Mouse (Mus musculus): ENCODE measurements around the gene Agap2. TPM values are rescaled to one million over a fixed set of nuclear protein-coding genes. Genes with fewer than 3 reads are reported as not detected.

Agap2 gene
- polyA plus RNA-seq, 1 experiment from 2014 or later, result 6.7 TPM

DNA sequence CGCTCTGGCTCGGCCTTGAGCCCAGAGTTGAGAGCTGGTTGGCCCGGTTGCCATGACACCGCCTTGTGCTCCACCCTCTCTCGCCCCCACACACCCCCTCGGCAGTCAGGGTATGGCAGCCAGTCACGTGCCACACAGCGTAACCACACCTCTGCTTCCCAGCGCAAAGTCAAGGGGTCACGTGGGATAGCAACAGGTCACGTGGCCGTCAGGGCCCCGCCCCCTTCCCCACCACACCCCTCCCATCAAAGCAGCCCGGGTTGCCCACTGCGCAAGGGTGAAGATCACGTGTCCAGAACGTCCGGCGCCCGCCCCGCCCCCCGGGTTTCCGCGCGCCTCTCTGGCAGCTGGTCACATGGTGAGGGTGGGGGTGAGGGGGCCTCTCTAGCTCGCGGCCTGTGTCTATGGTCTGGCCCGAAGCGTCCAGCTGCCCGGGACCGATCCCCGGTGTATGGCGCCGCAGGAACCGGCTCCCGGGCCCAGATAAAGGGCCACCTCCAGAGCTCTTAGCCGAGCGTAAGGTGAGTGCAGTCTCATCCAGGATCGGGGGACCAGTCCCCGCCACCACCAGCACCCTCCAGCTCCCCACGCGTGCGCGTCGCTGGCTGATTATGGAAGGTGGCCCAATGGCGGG lies 11.7 kb upstream of the Agap2 start, which contains the start of gene Cdk4:
Gene Cdk4 (plus strand): TSS at position 296 of the 634 bp plus-strand sequence.
- whole genome bisulfite sequencing, result under 1% methylated on average over 46 of the region's 46 CpGs
- H3K4me3 ChIP-seq (replicated peaks; ENCODE audit: low read length), result peak within 1 kb of the TSS; percentile 75
- H3K36me3 ChIP-seq (replicated peaks; ENCODE audit: control insufficient read depth, insufficient read depth), result peaks cover 38% of the 10 kb centered on the region
- peak within 1 kb of the TSS; percentile 91 for H3K27ac ChIP-seq
- no peaks in the 10 kb centered on the region for H3K27me3 ChIP-seq (ENCODE audit: control insufficient read depth, insufficient read depth, low read length)
- H3K9me3 ChIP-seq (ENCODE audit: control insufficient read depth, low read length), result no peaks in the 10 kb centered on the region
- H3K9ac ChIP-seq, result peak within 1 kb of the TSS; percentile 93
- peak within 1 kb of the TSS; percentile 80 for H3K4me2 ChIP-seq (replicated peaks)
- ATAC-seq (ENCODE audit: low FRiP score) (peak; percentile 90), DNase-seq (ENCODE audit: low spot score) (peak; percentile 97)
- peaks cover 31% of the 10 kb centered on the region for H3K4me1 ChIP-seq (replicated peaks; ENCODE audit: control insufficient read depth, insufficient read depth, low read length)

DNA sequence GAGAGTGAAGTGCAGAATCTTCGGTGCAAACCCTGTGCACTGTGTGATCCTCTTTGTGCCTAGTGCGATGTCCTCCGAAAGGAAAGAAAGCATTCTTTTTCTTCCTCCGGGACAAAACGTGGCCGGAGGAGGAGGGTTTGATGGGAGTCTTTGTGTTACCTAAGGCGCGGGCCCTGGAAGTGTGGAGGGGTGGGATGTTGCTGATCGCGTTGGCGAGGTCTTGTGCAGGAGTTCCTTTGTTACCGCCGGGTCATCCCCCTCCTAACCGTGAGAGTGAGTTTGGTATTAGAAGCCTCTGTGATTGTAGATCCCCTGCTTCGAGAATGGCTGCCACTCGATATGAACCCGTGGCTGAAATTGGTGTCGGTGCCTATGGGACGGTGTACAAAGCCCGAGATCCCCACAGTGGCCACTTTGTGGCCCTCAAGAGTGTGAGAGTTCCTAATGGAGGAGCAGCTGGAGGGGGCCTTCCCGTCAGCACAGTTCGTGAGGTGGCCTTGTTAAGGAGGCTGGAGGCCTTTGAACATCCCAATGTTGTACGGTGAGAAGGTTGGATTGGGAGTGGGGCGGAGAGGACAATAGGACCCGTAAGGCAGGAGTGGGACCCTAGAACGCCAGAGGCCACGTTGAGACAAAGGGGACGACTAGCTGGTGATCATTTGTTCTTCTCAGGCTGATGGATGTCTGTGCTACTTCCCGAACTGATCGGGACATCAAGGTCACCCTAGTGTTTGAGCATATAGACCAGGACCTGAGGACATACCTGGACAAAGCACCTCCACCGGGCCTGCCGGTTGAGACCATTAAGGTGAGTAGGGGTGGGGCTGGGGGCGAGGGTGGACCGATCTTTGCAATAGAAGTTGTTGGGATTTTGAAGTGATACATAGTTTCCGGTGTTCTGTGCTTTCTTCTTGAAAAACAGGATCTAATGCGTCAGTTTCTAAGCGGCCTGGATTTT lies 10.9 kb upstream of the Agap2 start:
- Histone ChIP-seq H3K9me3 (ENCODE audit: control insufficient read depth, low read length) (no peaks in the 10 kb centered on the region), H3K27ac (peak overlapping the region; percentile 91), H3K4me3 (replicated peaks; ENCODE audit: low read length) (peak overlapping the region; percentile 75), H3K4me2 (replicated peaks) (peak overlapping the region; percentile 80), H3K9ac (peak overlapping the region; percentile 93), H3K36me3 (replicated peaks; ENCODE audit: control insufficient read depth, insufficient read depth) (peaks cover 45% of the 10 kb centered on the region), H3K4me1 (replicated peaks; ENCODE audit: control insufficient read depth, insufficient read depth, low read length) (peaks cover 34% of the 10 kb centered on the region), H3K27me3 (ENCODE audit: control insufficient read depth, insufficient read depth, low read length) (no peaks in the 10 kb centered on the region)
- DNase-seq (ENCODE audit: low spot score) (no peak), ATAC-seq (ENCODE audit: low FRiP score) (no peak)
- WGBS, result 13% methylated on average over 37 of the region's 37 CpGs

DNA sequence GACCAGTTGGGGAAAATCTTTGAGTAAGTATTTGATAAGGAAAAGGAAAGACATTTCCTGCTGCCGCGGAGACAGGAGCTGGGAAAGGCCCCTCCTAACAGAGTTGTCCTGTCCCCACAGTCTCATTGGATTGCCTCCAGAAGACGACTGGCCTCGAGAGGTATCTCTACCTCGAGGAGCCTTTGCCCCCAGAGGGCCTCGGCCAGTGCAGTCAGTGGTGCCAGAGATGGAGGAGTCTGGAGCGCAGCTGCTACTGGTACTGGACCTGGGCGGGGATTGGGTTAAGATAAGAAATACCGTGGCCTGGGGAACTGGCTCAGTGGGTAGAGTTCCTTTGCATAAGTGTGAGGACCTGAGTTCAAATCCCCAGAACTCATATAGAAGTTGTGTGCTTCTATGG lies 9.1 kb upstream of the Agap2 start:
- no peak for ATAC-seq (ENCODE audit: low FRiP score)
- Histone ChIP-seq H3K4me1 (replicated peaks; ENCODE audit: control insufficient read depth, insufficient read depth, low read length) (peaks cover 37% of the 10 kb centered on the region), H3K36me3 (replicated peaks; ENCODE audit: control insufficient read depth, insufficient read depth) (peaks cover 45% of the 10 kb centered on the region), H3K9me3 (ENCODE audit: control insufficient read depth, low read length) (no peaks in the 10 kb centered on the region), H3K4me2 (replicated peaks) (no peak overlapping the region), H3K4me3 (replicated peaks; ENCODE audit: low read length) (no peak overlapping the region), H3K27ac (no peak overlapping the region), H3K27me3 (ENCODE audit: control insufficient read depth, insufficient read depth, low read length) (no peaks in the 10 kb centered on the region), H3K9ac (no peak overlapping the region)
- DNase-seq (ENCODE audit: low spot score), result no peak
- 93% methylated on average over 9 of the region's 9 CpGs for WGBS

DNA sequence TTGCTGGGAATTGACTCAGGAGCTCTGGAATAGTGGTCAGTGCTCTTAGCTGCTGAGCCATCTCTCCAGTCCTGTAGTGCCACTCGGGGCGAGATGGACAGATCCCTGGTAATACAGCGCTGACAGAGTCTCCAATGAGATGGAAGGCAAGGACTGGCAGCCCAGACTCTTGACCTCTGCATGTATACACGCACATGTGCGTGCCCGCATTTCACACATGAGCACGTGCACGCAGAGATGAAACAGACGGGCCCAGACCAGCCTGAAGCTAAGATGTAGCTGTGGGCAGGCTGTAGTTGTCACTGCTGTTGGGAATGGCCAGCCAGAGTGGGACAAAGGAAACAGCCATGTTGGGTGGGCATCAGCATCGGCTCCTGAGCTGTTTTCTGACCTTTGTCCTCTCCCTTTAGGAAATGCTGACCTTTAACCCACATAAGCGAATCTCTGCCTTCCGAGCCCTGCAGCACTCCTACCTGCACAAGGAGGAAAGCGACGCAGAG lies 8.5 kb upstream of the Agap2 start:
- Histone ChIP-seq H3K9ac (no peak overlapping the region), H3K36me3 (replicated peaks; ENCODE audit: control insufficient read depth, insufficient read depth) (peaks cover 45% of the 10 kb centered on the region), H3K4me1 (replicated peaks; ENCODE audit: control insufficient read depth, insufficient read depth, low read length) (peaks cover 36% of the 10 kb centered on the region), H3K9me3 (ENCODE audit: control insufficient read depth, low read length) (no peaks in the 10 kb centered on the region), H3K4me3 (replicated peaks; ENCODE audit: low read length) (no peak overlapping the region), H3K4me2 (replicated peaks) (no peak overlapping the region), H3K27me3 (ENCODE audit: control insufficient read depth, insufficient read depth, low read length) (no peaks in the 10 kb centered on the region), H3K27ac (no peak overlapping the region)
- 89% methylated on average over 14 of the region's 14 CpGs for WGBS
- DNase-seq (ENCODE audit: low spot score) (no peak), ATAC-seq (ENCODE audit: low FRiP score) (no peak)

DNA sequence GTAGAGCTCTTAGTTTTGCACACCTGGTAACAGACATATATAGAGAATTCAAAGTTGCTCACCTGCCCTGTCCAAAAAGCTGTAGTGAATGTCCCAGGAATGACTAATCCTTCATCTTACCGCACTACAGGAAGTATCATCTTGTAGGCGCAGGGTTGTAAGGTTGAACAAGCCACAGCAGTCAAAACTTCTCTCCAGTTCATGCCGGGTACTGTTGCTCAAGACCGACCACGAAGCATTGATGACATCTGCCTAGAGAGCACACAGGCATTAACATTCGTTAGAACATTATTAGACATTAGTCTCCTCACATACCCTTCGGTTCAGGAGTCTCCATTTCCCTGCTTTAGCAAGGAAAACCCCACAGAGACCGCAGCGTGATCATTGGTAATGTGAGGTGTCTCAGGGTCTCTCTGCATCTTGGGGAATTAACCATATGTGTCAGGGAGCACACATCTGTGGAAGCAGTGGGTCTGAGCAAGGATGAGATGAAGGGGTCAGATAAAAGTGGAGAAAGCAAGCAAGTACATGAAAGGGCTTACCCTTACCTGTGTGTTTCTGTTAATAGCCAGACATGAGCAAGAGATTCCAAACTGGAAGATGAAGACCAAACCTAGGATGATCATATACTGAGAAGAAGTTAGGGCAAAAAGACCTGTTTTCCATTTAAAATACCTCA lies 6.6 kb upstream of the Agap2 start:
- H3K4me3 ChIP-seq (replicated peaks; ENCODE audit: low read length), result peak overlapping the region; percentile 57; the same call in 1 of the 2 replicates
- peaks cover 28% of the 10 kb centered on the region for H3K4me1 ChIP-seq (replicated peaks; ENCODE audit: control insufficient read depth, insufficient read depth, low read length)
- ATAC-seq (ENCODE audit: low FRiP score) (no peak), DNase-seq (ENCODE audit: low spot score) (no peak)
- no peaks in the 10 kb centered on the region for H3K27me3 ChIP-seq (ENCODE audit: control insufficient read depth, insufficient read depth, low read length)
- peaks cover 45% of the 10 kb centered on the region for H3K36me3 ChIP-seq (replicated peaks; ENCODE audit: control insufficient read depth, insufficient read depth)
- H3K9ac ChIP-seq, result peak overlapping the region; percentile 71; the same call in 1 of the 2 replicates
- WGBS, result 83% methylated on average over 9 of the region's 9 CpGs
- H3K9me3 ChIP-seq (ENCODE audit: control insufficient read depth, low read length), result no peaks in the 10 kb centered on the region
- H3K27ac ChIP-seq, result peak overlapping the region; percentile 93; the same call in 1 of the 2 replicates
- H3K4me2 ChIP-seq (replicated peaks), result peak overlapping the region; percentile 73

DNA sequence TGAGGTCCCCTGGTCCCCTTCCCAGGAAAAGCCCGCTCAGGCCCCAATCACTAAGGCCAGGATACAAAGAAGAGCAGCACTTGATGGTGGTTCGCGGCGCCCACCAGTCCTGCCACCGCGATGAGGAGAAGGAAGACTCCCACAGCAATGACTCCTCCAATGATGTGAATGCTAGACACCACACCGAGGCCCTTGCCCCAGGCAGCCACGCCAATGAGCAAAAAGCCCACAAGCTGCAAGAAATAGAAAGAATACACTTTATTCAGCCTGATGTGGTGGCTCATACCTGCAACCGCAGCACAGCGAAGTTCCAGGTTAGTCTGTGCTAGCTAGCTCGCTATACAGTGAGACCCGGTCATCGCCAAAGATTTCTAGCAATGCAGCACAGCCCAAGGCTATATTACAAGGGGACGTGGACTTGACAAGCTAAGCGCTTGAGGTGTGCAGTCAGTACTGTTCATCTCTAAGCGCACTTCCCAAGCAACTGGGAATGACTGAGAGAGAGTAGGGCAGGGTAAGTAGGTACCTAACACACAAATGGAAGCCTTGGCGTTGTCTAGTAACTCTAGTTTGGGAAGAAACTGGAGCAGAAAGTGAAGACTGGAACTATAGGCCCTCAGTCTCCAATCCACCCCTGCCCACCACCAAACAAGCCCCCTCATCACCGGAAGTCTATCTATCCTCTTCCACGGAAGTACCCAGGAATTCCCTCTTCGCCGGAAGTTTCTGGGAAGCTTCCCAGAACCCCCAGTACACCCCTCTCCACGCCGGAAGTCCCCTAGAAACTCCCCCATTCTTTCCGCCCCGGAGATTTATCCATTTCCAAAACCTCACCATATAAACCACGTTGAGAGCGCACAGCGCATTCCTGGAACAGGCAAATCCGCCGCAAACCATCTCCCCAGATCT lies 5.5 kb upstream of the Agap2 start:
- peak overlapping the region; percentile 71 for H3K9ac ChIP-seq
- peak; percentile 84 for ATAC-seq (ENCODE audit: low FRiP score)
- H3K4me3 ChIP-seq (replicated peaks; ENCODE audit: low read length), result peak overlapping the region; percentile 57
- DNase-seq (ENCODE audit: low spot score), result peak; percentile 77
- H3K4me1 ChIP-seq (replicated peaks; ENCODE audit: control insufficient read depth, insufficient read depth, low read length), result peaks cover 27% of the 10 kb centered on the region
- WGBS, result 8% methylated on average over 30 of the region's 30 CpGs
- peak overlapping the region; percentile 73 for H3K4me2 ChIP-seq (replicated peaks)
- peak overlapping the region; percentile 93 for H3K27ac ChIP-seq
- no peaks in the 10 kb centered on the region for H3K9me3 ChIP-seq (ENCODE audit: control insufficient read depth, low read length)
- H3K36me3 ChIP-seq (replicated peaks; ENCODE audit: control insufficient read depth, insufficient read depth), result peaks cover 45% of the 10 kb centered on the region
- H3K27me3 ChIP-seq (ENCODE audit: control insufficient read depth, insufficient read depth, low read length), result no peaks in the 10 kb centered on the region

DNA sequence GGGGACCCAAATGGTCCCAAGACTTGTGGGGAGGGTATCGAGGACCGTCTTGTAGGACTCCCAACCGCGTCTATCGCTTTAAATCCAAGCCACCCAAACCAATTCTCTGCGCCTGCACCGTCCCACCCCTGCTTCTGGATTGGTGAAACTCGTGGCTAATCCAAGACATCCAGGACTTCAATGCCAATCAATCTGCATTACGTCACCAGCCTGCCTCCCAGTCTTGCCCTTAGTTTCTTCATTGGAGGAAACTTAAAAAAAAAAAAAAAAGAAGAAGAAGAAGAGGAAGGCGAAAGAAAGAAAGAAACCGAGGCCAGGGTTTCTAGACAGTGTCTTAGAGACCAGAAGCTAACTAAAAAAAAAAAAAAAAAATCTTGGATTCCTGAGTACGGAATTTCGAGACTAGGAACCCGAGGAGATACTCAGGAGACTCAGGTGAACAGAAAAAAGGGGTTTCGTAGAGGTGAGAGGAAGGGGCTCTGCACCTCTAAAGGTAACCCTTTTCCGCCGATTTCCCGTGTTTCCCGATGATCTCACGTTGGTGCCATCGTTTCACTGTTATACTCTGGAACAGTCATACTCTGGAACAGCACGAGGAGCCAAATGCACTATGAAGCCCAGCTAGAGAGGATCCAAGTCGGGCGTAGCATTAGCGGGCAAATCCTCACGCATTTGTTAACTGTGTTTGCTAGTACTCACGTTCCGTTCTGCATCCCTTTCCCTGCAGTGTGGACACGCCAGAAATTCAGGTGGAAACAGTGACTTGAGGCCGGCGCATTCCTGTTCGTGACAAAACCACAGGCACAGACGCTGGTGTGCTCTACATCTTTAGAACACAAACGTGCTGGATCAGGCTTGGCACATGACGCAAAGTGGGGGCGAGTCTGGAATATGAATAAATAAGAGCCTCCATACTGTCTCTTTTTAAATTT lies 4.6 kb upstream of the Agap2 start, which contains the start of gene Tspan31:
Gene Tspan31 (minus strand): TSS at position 75 of the 932 bp plus-strand sequence.
- Histone ChIP-seq H3K4me3 (replicated peaks; ENCODE audit: low read length) (peak within 1 kb of the TSS; percentile 57), H3K4me1 (replicated peaks; ENCODE audit: control insufficient read depth, insufficient read depth, low read length) (peaks cover 20% of the 10 kb centered on the region), H3K36me3 (replicated peaks; ENCODE audit: control insufficient read depth, insufficient read depth) (peaks cover 36% of the 10 kb centered on the region), H3K27me3 (ENCODE audit: control insufficient read depth, insufficient read depth, low read length) (no peaks in the 10 kb centered on the region), H3K9me3 (ENCODE audit: control insufficient read depth, low read length) (no peaks in the 10 kb centered on the region), H3K27ac (peak within 1 kb of the TSS; percentile 93), H3K9ac (peak within 1 kb of the TSS; percentile 71), H3K4me2 (replicated peaks) (peak within 1 kb of the TSS; percentile 73)
- DNase-seq (ENCODE audit: low spot score) (peak; percentile 93), ATAC-seq (ENCODE audit: low FRiP score) (peak; percentile 94)
- 3% methylated on average over 36 of the region's 36 CpGs for WGBS
